Mouse (Mus musculus): ENCODE measurements around the gene Hectd3.

Gene Hectd3

GRCm38 (mm10) chr4:117017738-117018137 is 22.6 kb downstream of the Hectd3 start:
- DNase-seq (ENCODE audit: low spot score) = no peak

GRCm38 (mm10) chr4:117018327-117018726 is 23.2 kb downstream of the Hectd3 start:
- no peak for DNase-seq (ENCODE audit: low spot score)

GRCm38 (mm10) chr4:117019206-117020134 is 24.4 kb downstream of the Hectd3 start, which contains the start of gene Eif2b3:
Eif2b3 (plus strand) TSS chr4:117019402.
- DNase-seq (ENCODE audit: low spot score) = peak; percentile 88

- DNase-seq (ENCODE audit: low spot score) = no peak
These were observed 28.4 kb downstream of the Hectd3 start for GRCm38 (mm10) chr4:117023469-117023868.

- no peak for DNase-seq (ENCODE audit: low spot score)
These were observed 36.0 kb downstream of the Hectd3 start for GRCm38 (mm10) chr4:117031105-117031504.

- no peak for DNase-seq (ENCODE audit: low spot score)
These were observed 45.0 kb downstream of the Hectd3 start for GRCm38 (mm10) chr4:117039925-117040687.

- peak; percentile 5 for DNase-seq (ENCODE audit: low spot score)
These were observed 45.7 kb downstream of the Hectd3 start for GRCm38 (mm10) chr4:117040791-117041190.

- peak; percentile 82 for DNase-seq (ENCODE audit: low spot score)
These were observed 46.2 kb downstream of the Hectd3 start for GRCm38 (mm10) chr4:117041283-117041721.

GRCm38 (mm10) chr4:117048836-117049235 is 53.7 kb downstream of the Hectd3 start:
- DNase-seq (ENCODE audit: low spot score) = no peak

- DNase-seq (ENCODE audit: low spot score) = no peak
These were observed 54.4 kb downstream of the Hectd3 start for GRCm38 (mm10) chr4:117049485-117049884.

GRCm38 (mm10) chr4:117052626-117053025 is 57.5 kb downstream of the Hectd3 start:
- no peak for DNase-seq (ENCODE audit: low spot score)

GRCm38 (mm10) chr4:117053956-117054355 is 58.8 kb downstream of the Hectd3 start:
- DNase-seq (ENCODE audit: low spot score) = no peak

All from yolk sac, embryonic 10.5 days (tissue).